Mouse (Mus musculus): ENCODE data around the gene Chrng.

GRCm38 (mm10) chr1:87186261-87187036 is 18.0 kb upstream of the Chrng start:
- TF ChIP-seq POLR2A (IDR thresholded peaks at IDR 0.05; ENCODE audit: borderline replicate concordance, low read depth, low read length) (no peak), CTCF (IDR thresholded peaks at IDR 0.05; ENCODE audit: low read depth, low read length) (no peak)
